11 mouse cellular contexts compared by ENCODE assay signal in the genomic region with DNA sequence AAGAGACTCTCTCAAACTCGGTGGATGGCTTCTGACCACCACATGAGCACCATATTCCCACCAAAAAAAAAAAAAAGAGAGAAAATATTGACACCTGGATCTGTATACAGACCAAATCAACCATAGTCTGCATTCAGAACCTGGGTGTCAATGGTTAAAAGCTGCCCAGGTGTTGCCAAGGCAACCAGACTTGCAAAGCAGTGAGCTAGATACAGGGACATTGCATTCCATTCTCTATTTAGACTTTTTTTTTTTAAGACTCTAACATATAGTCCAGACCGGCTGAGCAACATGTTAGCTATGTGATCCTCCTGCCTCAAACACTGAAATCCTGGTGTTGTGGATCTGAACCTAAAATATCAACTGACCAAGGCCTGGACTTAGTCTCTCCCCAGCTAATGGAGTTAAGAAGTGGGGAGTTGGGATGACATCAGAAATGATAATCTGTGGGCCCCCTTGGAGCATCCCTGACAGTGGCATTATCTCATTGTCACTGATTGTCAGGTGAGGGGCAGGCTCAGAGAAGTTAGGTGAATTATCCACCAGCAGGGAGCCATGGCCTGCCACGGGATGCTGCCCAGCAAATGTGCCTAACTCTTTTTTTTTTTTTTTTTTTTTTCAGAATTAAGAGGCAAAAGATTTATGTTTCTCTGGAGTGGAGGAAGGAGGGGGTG.
DNase-seq lines count a peak whose midpoint lies in the region; ATAC-seq lines count a peak whose summit lies in the region.
"Had no signal": no experiment of that assay in that cellular context is flagged by ENCODE, and none has a peak within 500 bp of the region (broad histone marks: within the 10 kb centered on the region; RNA-seq: fewer than 3 reads in every experiment).

No protein-coding gene starts in this region.

- no peaks in the 10 kb centered on the region for H3K9me3 ChIP-seq in heart, embryonic 10.5 days
- no peaks in the 10 kb centered on the region for H3K9me3 ChIP-seq in lung, embryonic 16.5 days (ENCODE audit: control insufficient read depth, low read length)
- no peaks in the 10 kb centered on the region for H3K9me3 ChIP-seq in embryonic facial prominence, embryonic 14.5 days (ENCODE audit: control insufficient read depth, low read length)
- H3K9me3 ChIP-seq in neural tube, embryonic 14.5 days (ENCODE audit: control insufficient read depth, low read length), result no peaks in the 10 kb centered on the region
- H3K9me3 ChIP-seq: intestine, embryonic 15.5 days had no signal

- no peak overlapping the region for H3K4me3 ChIP-seq in heart, embryonic 10.5 days
- H3K4me3 ChIP-seq in lung, embryonic 16.5 days (ENCODE audit: low read length), result no peak overlapping the region
- no peak overlapping the region for H3K4me3 ChIP-seq in embryonic facial prominence, embryonic 14.5 days (ENCODE audit: low read depth, low read length)
- H3K4me3 ChIP-seq in neural tube, embryonic 14.5 days (ENCODE audit: low read depth, low read length), result no peak overlapping the region
- H3K4me3 ChIP-seq: intestine, embryonic 15.5 days had no signal

- no peak overlapping the region for H3K9ac ChIP-seq in lung, embryonic 16.5 days (ENCODE audit: low read length)
- H3K9ac ChIP-seq in embryonic facial prominence, embryonic 14.5 days (ENCODE audit: low read depth, low read length), result no peak overlapping the region
- no peak overlapping the region for H3K9ac ChIP-seq in neural tube, embryonic 14.5 days (replicated peaks; ENCODE audit: low read depth, low read length)
- H3K9ac ChIP-seq: intestine, embryonic 15.5 days had no signal

- peak overlapping the region; percentile 72 for H3K27ac ChIP-seq in heart, embryonic 10.5 days
- no peak overlapping the region for H3K27ac ChIP-seq in lung, embryonic 16.5 days (ENCODE audit: low read length)
- H3K27ac ChIP-seq in embryonic facial prominence, embryonic 14.5 days (replicated peaks; ENCODE audit: low read depth, low read length), result no peak overlapping the region
- no peak overlapping the region for H3K27ac ChIP-seq in neural tube, embryonic 14.5 days (ENCODE audit: low read depth, low read length)
- H3K27ac ChIP-seq: intestine, embryonic 15.5 days had no signal

- peaks cover 36% of the 10 kb centered on the region for H3K4me1 ChIP-seq in heart, embryonic 10.5 days
- H3K4me1 ChIP-seq in lung, embryonic 16.5 days (replicated peaks; ENCODE audit: control insufficient read depth, insufficient read depth, low read length), result peaks cover 10% of the 10 kb centered on the region
- peaks cover 13% of the 10 kb centered on the region for H3K4me1 ChIP-seq in embryonic facial prominence, embryonic 14.5 days (ENCODE audit: control insufficient read depth, insufficient read depth, low read length)
- peaks cover 9% of the 10 kb centered on the region; the same call in 1 of the 2 replicates for H3K4me1 ChIP-seq in neural tube, embryonic 14.5 days (ENCODE audit: control insufficient read depth, insufficient read depth, low read length)

- intact Hi-C loops in heart, postnatal 10 days (cut with DNase I), result no loop called here
- intact Hi-C loops in gastrocnemius, postnatal 36 days (cut with DNase I), result no loop called here

- peak; percentile 32; the same call in 1 of the 2 replicates for ATAC-seq in lung, embryonic 16.5 days (ENCODE audit: low read depth)
- ATAC-seq in embryonic facial prominence, embryonic 14.5 days (ENCODE audit: low read depth), result 0 out of 2 replicates have a peak, but pooled peaks have one; percentile 23
- peak; percentile 22; the same call in 1 of the 2 replicates for ATAC-seq in neural tube, embryonic 14.5 days (ENCODE audit: low read depth)

- no peaks in the 10 kb centered on the region for H3K36me3 ChIP-seq in heart, embryonic 10.5 days
- H3K36me3 ChIP-seq in lung, embryonic 16.5 days (ENCODE audit: control insufficient read depth, insufficient read depth, low read length), result no peaks in the 10 kb centered on the region
- no peaks in the 10 kb centered on the region for H3K36me3 ChIP-seq in embryonic facial prominence, embryonic 14.5 days (ENCODE audit: control insufficient read depth, insufficient read depth, low read length)
- H3K36me3 ChIP-seq in neural tube, embryonic 14.5 days (ENCODE audit: control insufficient read depth, insufficient read depth, low read length), result no peaks in the 10 kb centered on the region
- H3K36me3 ChIP-seq: intestine, embryonic 15.5 days had no signal

- no peaks in the 10 kb centered on the region for H3K27me3 ChIP-seq in heart, embryonic 10.5 days (ENCODE audit: insufficient read depth, poor library complexity, severe bottlenecking)
- H3K27me3 ChIP-seq in lung, embryonic 16.5 days (ENCODE audit: control insufficient read depth, insufficient read depth, low read depth, low read length), result no peaks in the 10 kb centered on the region
- no peaks in the 10 kb centered on the region for H3K27me3 ChIP-seq in embryonic facial prominence, embryonic 14.5 days (replicated peaks; ENCODE audit: control insufficient read depth, insufficient read depth, low read length)
- H3K27me3 ChIP-seq in neural tube, embryonic 14.5 days (ENCODE audit: control insufficient read depth, insufficient read depth, low read length), result no peaks in the 10 kb centered on the region
- H3K27me3 ChIP-seq: intestine, embryonic 15.5 days had no signal

- DNase-seq in heart, embryonic 10.5 days (ENCODE audit: low spot score), result no peak
- no peak for DNase-seq in heart, postnatal 10 days
- DNase-seq in lung, postnatal 14 days, result no peak
- no peak for DNase-seq in embryonic facial prominence, embryonic 14.5 days (ENCODE audit: low spot score)
- no peak for DNase-seq in gastrocnemius, postnatal 36 days
- no peak for DNase-seq in thymus, adult 18-20 months
- DNase-seq: layer of hippocampus, postnatal 36 days; lung, adult 2 months had no signal

- no peak overlapping the region for H3K4me2 ChIP-seq in lung, embryonic 16.5 days (ENCODE audit: low read depth, low read length)
- H3K4me2 ChIP-seq in embryonic facial prominence, embryonic 14.5 days (ENCODE audit: low read depth, low read length), result no peak overlapping the region
- no peak overlapping the region for H3K4me2 ChIP-seq in neural tube, embryonic 14.5 days (ENCODE audit: low read depth, low read length)
- H3K4me2 ChIP-seq: intestine, embryonic 15.5 days had no signal

- WGBS in heart, embryonic 10.5 days, result 26% methylated on average over 3 of the region's 3 CpGs
- WGBS in lung, embryonic 16.5 days, result 32% methylated on average over 3 of the region's 3 CpGs
- 48% methylated on average over 3 of the region's 3 CpGs for WGBS in embryonic facial prominence, embryonic 14.5 days
- 24% methylated on average over 3 of the region's 3 CpGs for WGBS in neural tube, embryonic 14.5 days
